Mouse (Mus musculus) T-helper 1 cell (primary cell): Measurements from ENCODE around the gene Fsip1.
"Not testable (repeated sequence)": the region's sequence is repeated elsewhere in the genome, so short reads cannot be mapped to it uniquely, and the experiment has no call there.

Experiments
- in situ Hi-C: fragments of 300-600 bp; cut with MboI, MseI; formaldehyde crosslinking; loops from one replicate; pipeline ENCODE4 v1.15.1; 2025; ENCODE audit warnings: high pct_unique_total_duplicates

Fsip1 gene

DNA sequence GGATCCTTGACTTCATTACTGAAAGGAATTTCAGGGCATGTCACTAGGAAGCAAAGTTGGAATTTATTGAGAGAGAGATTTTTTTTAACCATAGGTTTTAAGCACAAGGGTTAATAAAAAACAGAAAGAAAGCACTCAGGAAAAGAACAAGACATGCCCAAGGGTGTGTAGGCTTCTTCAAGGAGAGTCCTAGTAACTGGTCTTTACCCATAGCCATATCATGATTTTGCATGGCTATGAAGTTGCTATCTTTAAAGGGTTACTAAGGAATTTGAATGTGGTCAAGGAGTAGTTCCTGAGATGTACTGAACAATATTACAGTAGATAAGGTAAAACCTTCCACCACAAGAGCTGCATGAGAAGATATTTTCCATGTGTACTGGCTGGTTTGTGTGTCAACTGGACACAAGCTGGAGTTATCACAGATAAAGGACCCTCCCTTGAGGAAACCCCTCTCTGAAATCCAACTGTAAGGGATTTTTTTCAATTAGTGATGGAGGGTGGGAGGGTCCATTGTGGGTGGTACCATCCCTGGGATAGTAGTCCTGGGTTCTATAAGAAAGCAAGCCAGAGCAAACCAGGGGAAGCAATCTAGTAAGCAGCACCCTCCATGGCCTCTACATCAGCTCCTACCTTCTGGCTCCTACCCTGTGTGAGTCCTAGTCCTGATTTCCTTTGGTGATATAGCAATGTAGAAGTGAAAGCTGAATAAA is 76.7 kb downstream of the Fsip1 start:
- in situ Hi-C loops: no loop called here

DNA sequence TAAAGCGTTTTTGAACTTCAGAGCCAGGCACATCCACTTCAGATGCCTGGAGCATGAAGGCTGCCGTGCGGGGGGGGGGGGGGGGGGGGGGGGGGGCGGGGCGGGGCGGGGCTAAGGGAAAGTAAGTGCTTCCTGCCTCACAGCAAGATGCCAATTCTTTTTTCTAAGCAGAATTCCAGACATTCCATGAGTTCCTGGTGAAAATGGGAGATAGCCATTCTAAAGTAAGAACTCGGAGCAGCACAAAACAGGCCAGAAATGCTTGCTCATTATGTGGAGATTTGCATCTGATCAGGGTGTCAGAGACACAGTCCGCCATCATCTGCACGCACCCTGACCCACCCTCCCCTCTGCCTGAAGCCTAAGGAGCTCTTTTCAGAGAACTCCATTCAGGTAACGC is 77.3 kb downstream of the Fsip1 start:
- in situ Hi-C loops: no loop called here

DNA sequence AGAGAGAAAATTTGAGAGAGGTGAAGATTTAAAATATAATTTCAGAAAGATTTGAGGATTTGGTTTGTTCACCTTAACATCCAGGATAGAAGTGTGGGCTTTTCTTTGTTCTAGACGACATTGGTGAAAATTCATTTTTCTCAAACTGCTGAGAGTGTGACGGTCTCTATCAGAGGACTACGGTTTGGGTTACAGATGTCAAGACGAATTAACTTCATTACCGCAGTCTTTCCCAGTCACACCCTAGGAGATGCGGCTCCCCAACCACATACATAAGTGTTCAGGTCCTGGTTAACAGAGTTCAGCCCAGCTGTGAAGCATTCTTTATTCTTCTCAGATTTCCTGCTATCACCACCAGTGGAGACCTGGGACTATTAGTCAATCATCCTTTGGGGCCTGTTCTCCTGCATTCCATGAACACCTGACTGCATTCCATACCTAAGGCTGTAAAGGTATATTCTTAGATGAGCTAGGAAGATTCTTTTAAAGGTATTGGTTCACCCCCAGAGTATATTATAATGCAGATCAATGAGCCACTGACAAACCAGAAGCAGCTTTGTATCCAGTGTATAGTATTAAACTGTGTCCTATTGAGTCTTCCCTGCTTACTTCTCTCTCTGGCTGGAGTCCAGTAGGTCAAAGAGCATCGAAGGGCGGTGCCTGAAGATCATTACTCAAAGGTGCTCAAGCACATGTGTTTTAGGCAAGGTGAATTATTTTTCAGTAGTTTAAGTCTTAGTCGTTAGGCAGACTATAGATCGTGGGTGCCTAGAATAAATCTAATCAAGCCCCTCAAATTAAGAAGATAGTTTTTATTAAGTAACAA is 82.0 kb downstream of the Fsip1 start:
- in situ Hi-C loops: no loop called here

DNA sequence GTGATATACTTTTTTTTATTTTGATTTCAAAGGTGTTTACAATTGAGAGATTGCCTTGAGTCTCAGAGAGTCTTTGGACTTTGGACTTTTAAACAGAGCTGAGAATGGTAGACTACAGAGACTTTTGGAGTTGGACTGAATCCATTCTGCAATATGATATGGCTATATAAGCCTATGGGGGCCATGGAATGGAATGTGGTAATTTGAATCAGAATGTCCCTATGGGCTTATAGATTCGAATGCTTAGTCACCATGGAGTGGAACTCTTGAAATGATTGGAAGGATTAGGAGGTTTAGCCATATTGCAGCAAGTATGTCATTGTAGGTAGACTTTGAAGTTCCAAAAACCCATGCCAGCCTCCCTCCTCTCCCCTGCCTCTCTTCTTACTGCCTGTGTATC is 88.5 kb downstream of the Fsip1 start:
- in situ Hi-C loops: no loop called here

DNA sequence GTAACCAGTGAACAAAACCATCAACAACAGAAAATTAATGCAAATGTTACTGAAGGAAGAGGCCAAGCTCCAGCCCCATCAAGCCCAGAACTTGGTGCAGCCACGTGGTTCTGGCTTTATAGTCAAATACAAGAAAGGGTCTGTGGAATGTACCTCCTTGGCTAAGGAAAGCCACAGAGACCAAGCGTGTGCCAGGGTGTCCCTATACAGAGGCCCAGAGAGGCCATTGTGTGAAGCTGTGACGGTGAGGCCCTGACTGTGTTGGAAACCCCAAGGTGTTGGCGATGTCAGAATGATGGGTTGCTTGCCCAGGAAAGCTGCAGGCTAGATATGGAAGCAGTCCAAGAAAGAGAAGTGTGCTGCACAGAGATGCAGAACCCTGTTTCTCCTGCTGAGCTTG is 89.0 kb downstream of the Fsip1 start:
- in situ Hi-C loops: no loop called here

DNA sequence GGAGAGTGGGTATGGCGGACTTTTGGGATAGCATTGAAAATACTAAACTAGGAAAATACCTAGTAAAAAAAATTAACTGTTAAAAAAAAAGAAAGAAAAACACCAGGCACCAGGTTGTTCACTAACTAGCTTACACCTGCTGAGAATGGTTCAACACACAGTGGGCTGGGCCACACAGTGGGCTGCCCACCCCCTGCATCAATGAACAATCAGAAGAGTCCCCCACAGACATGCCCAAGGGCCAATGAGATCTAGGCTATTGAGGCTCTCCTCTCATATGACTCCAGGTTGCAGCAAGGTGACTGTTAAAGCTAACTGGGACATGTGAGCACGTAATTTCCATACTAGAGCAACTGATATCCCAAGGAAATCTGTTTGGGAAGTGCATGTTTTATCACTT is 91.1 kb downstream of the Fsip1 start:
- in situ Hi-C loops: no loop called here

DNA sequence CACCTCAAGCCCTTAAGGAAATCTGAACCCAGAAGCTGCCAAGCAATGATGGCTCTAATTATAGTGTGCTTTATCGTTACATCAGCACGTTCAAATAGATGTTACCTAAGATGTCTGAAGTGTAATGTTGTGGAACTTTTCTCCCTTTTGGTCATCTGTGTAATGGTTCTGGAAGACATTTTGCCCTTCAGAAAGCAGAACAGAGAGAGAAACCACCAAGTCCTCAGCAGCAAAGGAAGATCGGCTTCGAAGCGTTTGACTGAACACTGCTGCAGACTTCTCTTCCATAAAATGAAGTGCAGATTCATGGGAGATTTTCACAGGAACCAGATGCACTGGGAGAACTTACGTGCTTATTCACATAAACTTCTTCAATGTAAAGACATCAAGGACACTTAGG is 92.6 kb downstream of the Fsip1 start:
- in situ Hi-C loops: no loop called here

DNA sequence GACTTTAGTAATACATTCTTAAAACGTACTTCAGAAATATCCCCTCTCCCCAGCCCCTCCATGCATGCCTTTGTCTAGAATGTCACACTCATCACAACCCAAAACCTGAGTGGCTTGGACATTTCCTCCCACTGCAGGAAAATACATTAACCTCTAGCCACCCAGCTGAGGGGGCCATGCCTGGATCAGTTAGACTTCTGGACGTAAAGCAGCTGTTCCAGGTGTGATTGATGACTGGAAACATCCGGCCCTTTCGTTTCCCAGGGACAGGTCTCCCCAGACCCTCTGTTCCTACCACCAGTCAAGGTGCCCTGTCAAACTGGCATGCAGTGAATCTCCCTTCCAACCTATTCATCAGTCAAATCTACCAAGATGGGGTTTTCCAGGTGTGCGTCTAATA is 94.3 kb downstream of the Fsip1 start:
- in situ Hi-C loops: no loop called here

DNA sequence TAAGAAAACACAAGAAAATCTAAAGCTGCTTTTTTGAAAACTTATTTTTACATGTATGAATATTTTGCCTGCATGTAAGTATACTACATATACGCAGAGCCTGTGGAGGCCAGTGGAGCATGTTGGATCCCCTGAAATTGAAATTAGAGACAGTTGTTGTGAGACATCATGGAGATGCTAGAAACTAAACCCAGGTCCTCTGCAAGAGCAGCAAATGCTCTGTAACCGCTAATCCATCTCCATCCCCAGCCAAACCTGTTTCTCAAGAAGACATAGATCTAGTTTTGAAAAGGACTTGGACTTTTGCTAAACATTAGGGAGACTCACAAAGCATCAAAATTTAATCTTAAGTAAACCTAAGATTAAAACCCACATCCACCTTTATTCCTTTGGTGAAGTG is 95.8 kb downstream of the Fsip1 start:
- in situ Hi-C loops: no loop called here

DNA sequence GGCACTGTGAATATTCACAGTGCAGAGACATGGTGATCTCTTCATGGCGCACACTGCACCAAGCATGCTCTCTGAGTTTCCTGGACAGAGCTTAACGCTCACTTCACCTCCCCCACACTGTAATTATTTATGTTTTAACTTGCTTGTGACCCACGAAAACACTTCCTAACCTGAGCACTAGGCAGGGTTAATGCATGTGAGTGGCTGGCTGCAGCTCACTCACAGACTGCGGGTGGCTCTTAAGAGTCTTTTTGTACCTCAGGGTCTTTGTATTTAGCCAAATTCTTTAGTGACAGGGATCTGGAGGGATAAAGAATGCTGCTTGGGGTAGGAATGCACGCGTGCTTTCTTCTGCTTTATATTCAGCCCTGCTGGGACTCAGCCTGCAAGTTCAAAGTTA is 96.2 kb downstream of the Fsip1 start:
- in situ Hi-C loops: no loop called here

DNA sequence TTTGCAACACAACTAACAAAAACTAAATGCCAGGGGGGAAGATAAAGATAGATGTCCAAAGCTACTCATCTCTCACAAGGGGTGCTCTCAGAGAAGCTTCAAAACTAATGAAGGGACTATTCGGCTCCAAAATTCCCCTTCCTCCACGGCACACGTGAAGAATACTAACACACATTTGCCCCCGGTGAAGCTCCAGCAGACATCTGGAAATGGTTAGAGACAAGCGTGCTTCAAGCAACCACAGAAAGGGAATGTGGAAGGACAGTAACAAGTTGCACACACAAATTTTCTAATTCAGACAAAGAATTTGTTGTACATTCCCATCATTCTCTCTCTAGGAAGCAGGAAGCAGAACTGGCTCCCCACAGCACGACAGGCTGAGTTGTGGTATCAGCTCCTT is 97.6 kb downstream of the Fsip1 start:
- in situ Hi-C loops: no loop called here

DNA sequence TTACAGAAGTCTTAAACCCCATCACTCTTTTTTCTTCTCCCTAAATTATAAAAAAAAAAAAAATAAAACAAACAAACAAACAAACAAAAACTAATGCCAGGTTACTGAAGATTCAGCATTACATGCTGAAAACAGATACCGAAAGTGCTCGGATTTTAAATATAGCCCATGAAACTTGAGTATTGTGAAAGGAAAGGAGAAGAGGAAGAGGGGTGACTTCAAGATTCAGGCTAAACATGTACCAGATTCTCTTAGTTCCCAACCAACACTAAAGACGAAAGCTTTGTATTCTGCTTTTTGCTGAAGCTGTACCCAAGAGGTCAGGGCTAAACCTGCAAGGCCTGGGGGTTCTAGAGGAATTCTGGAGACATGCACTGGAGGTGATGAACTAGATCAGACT is 98.7 kb downstream of the Fsip1 start:
- in situ Hi-C loops: no loop called here

DNA sequence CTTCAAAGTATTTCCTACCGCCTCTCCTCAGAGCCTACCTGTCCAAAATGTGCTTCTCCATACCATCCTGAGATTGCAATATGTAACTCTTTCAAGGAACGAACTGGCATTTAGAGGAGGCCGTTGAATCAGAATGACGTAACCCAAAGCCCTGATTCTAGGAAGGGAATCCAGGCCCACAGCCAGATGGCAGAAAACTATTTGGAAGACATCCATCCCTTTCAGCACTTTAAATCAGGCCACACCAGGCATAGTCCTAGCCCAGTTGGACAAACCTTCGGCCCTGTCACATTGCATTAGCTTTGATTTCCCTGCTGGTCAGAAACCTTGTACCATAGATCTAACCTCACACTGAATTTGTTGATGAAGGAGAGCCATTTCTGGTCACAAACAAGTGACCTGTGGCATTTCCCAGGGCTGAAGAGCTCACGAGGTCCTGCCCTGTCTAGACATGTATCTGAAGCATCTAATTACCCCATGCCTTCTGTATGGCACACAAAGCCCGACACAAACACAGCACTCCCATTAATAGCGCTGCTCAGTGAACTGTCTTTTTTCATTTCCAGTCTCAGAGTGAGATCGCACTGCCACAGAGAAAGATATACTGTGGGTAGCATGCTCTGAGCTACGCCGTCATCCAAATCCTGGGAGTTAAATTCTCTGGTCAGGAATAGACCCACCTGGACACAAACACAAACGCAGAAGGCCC is 106.8 kb downstream of the Fsip1 start:
- in situ Hi-C loops: no loop called here

DNA sequence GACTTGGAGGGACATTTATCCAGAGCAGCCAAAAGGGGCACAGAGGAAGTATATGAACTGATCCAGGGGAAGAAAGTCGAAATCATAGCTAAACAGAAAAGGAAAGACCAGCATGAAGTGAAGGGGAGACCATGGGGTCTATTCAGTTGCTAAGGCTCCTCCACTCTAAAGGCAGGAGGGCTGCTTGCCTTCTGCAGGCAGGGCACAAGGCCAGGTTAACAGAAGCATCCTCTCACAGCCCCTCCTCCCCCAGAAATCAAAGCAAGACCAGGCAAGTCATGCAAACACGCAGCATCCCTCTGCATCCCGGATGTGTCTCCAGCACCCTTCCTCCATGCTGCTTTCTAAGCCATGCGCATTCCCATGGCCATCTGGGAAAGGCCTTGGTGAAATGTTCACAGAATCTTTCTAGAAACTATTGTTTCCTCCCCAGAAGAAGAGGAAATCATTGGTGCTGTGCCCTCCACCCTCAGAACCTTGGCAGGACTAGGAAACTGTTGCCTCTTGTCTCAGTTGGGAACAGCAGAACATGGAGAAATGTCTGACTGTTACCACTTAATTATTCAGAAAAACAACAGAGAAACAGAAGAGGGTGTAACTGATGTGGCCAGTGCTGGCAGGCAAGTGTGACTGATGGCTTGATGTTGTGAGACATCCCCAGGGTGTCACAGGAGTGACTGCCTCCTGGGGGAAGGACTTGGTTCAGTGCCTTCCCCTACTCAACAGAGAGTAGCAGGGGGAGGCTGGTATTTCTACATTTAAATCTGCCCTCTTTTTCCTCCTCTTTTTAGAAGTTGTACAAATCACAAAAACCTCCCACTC is 108.2 kb downstream of the Fsip1 start:
- in situ Hi-C loops: no loop called here

DNA sequence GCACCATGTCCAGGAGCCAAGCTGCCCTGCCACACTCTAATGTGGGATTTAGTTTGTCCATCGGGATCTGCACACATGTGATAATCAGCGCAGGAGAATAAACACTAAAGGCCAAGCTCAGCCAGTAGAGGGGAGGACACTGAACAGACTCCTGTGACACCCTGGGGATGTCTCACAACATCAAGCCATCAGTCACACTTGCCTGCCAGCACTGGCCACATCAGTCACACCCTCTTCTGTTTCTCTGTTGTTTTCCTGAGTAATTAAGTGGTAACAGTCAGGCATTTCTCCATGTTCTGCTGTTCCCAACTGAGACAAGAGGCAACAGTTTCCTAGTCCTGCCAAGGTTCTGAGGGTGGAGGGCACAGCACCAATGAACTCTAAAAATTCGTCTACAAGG is 109.0 kb downstream of the Fsip1 start:
- in situ Hi-C loops: not testable (repeated sequence)

DNA sequence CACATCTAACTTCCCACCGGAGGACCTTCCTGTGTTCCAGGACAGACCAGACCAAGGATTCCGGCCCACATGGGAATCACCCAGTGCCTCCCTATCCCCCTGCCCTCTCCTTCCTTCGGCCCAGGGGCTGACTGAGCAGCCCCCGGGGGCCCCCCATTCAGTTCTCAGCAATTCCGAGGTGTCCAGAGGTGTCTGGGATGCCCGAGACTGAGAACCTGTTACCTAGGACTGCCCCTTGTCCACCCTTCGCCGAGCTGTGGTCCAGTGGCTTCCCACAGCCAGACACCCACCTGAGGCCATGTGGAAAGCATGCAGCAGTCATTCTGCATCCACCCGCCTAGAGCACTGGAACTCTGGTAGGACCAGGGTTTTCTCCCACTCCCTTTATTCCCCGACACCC is 115.1 kb downstream of the Fsip1 start:
- in situ Hi-C loops: no loop called here

DNA sequence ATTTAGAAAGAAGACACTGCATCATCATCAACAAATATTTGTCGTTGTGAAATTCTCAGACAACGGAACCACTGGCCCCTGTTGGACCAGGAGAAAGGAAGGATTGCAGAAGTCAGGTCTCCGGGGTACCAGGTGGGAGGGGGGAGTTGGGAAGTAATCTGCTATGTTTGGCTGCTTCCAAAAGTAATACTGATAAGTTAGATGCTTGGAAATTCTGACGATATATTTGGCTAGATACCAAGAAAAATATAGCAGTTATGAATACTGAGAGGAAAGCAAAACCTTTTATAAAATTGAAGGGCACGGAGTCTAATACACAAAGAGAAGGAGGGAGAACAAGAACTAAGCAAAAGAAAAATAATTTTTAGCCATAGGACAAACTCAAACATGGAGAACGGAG is 117.5 kb downstream of the Fsip1 start:
- in situ Hi-C loops: loop anchor here (10.0 kb wide), 1 partner anchor 164 kb away; no protein-coding TSS in a partner anchor

DNA sequence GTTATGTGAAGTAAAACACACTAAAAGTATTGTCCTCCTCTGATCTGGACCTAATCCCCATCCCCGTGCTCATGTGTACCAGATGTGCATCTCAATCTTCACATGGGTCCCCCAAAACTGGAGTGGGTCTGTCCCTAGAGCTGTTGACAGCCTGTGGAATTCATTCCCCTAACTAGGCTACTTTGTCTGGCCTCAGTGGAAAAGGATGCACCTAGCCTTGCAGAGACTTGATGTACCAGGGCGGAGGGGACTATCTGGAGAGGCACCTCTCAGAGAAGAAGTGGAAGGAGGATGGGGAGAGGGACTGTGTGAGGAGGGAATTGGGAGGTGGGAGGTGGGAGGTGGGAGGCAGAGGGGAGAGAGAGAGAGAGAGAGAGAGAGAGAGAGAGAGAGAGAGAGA is 119.0 kb downstream of the Fsip1 start:
- in situ Hi-C loops: loop anchor here (10.0 kb wide), 1 partner anchor 163 kb away; no protein-coding TSS in a partner anchor

DNA sequence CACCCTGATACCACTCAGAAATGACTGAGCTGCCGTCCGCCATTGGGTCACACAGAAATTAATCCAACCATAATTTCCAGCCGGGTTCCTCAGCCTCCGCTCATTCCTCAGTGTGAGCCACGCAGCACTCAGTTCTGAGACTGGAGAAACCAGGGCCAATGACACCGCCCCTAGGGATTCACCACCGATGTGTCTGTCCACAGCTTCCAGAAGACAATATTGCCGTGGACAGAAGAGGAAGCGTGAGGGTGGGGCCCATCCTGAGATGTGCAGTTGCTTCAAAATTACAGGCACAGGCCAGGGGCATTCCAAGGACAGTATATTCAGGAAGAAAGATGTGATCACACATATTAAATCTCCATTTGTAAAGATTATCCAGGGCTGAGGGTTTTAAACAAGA is 119.7 kb downstream of the Fsip1 start:
- in situ Hi-C loops: loop anchor here (10.0 kb wide), 1 partner anchor 162 kb away; no protein-coding TSS in a partner anchor

DNA sequence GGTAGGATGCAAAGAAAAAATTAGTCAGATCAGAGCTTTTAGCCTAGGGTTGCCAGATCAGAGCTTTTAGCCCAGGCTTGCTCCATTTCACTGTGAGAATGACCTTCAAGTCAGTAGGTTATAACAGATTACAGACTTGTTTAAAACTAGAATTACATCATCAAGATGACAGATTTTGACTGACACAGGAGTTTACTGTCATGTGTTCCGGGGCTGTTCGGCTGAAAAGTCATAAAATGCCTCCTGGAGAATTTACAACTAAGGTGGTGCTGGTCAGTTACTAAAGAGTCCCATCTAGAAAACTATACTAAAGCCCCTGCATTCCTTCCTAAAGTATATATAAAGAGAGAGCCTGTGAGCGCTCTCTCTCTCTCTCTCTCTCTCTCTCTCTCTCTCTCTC is 128.5 kb downstream of the Fsip1 start:
- in situ Hi-C loops: no loop called here

DNA sequence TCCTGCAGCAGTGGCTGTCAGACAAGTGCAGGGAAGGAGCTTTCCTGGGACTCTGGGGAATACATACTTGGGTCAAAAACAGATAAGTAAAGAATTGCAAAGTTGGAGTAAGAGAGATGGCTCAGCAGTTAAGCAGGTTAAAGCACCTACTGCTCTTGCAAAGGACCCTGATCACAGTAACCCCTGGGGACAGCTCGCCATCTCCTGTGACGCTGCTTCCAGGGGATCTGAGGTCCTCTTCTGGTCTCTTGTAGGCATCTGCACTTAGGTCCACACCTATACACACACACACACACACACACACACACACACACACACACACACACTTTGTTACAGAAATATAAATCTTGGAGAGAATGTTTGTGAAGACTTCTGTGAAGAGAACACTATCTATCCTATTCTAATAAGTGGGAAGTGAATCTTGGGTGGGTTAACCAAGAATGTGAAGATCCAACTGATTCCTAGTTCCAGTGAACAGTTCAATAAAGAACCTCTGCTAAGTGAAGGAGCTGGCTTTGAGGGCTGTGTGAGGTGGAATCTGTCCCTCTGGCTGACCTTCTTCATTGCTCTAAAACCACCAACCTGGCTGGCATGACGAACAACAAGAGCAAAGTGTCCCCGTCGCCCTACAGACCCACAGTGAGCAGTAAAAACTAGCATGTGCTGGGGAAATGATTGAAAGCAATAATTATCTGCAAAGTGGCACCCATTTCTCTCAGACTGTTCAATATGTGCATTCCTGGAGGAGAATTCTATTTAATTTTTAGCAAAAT is 129.1 kb downstream of the Fsip1 start:
- in situ Hi-C loops: no loop called here
